Mouse (Mus musculus): ENCODE data around the gene 1600002K03Rik. TPM values are rescaled to one million over a fixed set of nuclear protein-coding genes. Genes with fewer than 3 reads are reported as not detected.
"Not testable (repeated sequence)": the region's sequence is repeated elsewhere in the genome, so short reads cannot be mapped to it uniquely, and the experiment has no call there.

1600002K03Rik gene
- polyA plus RNA-seq, 1 experiment from 2014 or later, result 7.7 TPM

DNA sequence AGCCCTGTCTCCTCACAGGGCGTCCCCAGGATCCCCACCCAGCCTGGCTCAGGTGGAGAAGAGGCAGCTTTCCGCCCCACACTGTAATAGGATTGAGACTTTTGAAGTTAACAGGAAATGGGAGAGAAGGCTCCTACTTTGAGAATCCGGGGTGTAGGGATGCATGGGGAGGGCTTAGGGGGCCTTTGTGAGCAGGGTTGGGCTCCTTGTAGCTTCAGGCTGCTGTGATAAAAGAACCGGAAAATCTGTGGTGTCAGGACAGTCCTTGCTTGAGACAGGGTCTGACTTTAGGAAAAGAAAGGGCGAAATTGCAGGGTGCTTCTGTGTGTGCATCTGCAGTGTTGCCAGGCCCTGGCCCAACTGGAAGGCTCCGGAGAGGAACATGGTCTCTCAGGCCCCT, 27.7 kb downstream of the 1600002K03Rik start:
- Histone ChIP-seq H3K27me3 (ENCODE audit: control insufficient read depth, insufficient read depth, low read length) (no peaks in the 10 kb centered on the region), H3K27ac (no peak overlapping the region), H3K4me2 (replicated peaks) (no peak overlapping the region), H3K36me3 (replicated peaks; ENCODE audit: control insufficient read depth, insufficient read depth) (no peaks in the 10 kb centered on the region), H3K4me3 (replicated peaks; ENCODE audit: low read length) (no peak overlapping the region), H3K4me1 (replicated peaks; ENCODE audit: control insufficient read depth, insufficient read depth, low read length) (peaks cover 5% of the 10 kb centered on the region; the same call in 1 of the 2 replicates), H3K9me3 (ENCODE audit: control insufficient read depth, low read length) (no peaks in the 10 kb centered on the region), H3K9ac (no peak overlapping the region)
- WGBS, result 73% methylated on average over 6 of the region's 6 CpGs
- DNase-seq (ENCODE audit: low spot score) (no peak), ATAC-seq (ENCODE audit: low FRiP score) (no peak)

GRCm38 (mm10) chr10:80204055-80204454, 31.3 kb downstream of the 1600002K03Rik start:
- no peak for ATAC-seq (ENCODE audit: low FRiP score)

GRCm38 (mm10) chr10:80207201-80207600, 34.5 kb downstream of the 1600002K03Rik start:
- no peaks in the 10 kb centered on the region for H3K9me3 ChIP-seq (ENCODE audit: control insufficient read depth, low read length)
- no peak overlapping the region for H3K9ac ChIP-seq
- no peak overlapping the region for H3K4me3 ChIP-seq (replicated peaks; ENCODE audit: low read length)
- DNase-seq (ENCODE audit: low spot score), result no peak
- no peak for ATAC-seq (ENCODE audit: low FRiP score)
- no peaks in the 10 kb centered on the region for H3K27me3 ChIP-seq (ENCODE audit: control insufficient read depth, insufficient read depth, low read length)
- H3K27ac ChIP-seq, result 0 out of 2 replicates have a peak overlapping the region, but pooled peaks have one; percentile 62
- H3K36me3 ChIP-seq (replicated peaks; ENCODE audit: control insufficient read depth, insufficient read depth), result no peaks in the 10 kb centered on the region
- H3K4me1 ChIP-seq (replicated peaks; ENCODE audit: control insufficient read depth, insufficient read depth, low read length), result peaks cover 27% of the 10 kb centered on the region
- WGBS, result 36% methylated on average over 1 of the region's 1 CpGs
- no peak overlapping the region for H3K4me2 ChIP-seq (replicated peaks)

More at GRCm38 (mm10) chr10:80204055-80204454, 31.3 kb downstream of the 1600002K03Rik start:
- Histone ChIP-seq H3K36me3 (replicated peaks; ENCODE audit: control insufficient read depth, insufficient read depth) (no peaks in the 10 kb centered on the region), H3K9ac (no peak overlapping the region), H3K4me1 (replicated peaks; ENCODE audit: control insufficient read depth, insufficient read depth, low read length) (peaks cover 23% of the 10 kb centered on the region), H3K4me2 (replicated peaks) (no peak overlapping the region), H3K27ac (no peak overlapping the region), H3K9me3 (ENCODE audit: control insufficient read depth, low read length) (no peaks in the 10 kb centered on the region), H3K4me3 (replicated peaks; ENCODE audit: low read length) (no peak overlapping the region), H3K27me3 (ENCODE audit: control insufficient read depth, insufficient read depth, low read length) (no peaks in the 10 kb centered on the region)
- 8% methylated on average over 7 of the region's 7 CpGs for WGBS
- no peak for DNase-seq (ENCODE audit: low spot score)

DNA sequence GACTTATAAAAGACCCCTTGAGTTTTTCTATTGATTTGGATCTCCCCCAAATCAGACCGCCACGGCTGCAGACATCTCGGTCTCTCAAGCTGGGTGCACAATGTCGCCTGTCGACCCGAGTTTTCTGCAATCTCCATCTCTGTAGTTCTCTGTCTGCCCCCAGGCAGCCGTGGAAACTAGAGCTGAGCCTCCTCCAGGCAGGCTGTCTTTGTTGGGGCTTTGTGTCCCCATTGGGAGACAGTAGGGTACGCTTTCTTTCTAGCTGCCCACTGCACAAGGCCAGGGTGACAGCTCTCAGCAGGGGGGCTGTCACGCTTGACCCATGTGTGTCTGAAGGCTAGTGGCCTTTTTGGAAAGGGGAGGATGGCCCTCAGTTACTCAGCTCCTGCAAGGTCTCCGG, 34.9 kb downstream of the 1600002K03Rik start:
- Histone ChIP-seq H3K27me3 (ENCODE audit: control insufficient read depth, insufficient read depth, low read length) (no peaks in the 10 kb centered on the region), H3K9ac (no peak overlapping the region; the same call in 1 of the 2 replicates), H3K4me2 (replicated peaks) (no peak overlapping the region), H3K9me3 (ENCODE audit: control insufficient read depth, low read length) (no peaks in the 10 kb centered on the region), H3K4me1 (replicated peaks; ENCODE audit: control insufficient read depth, insufficient read depth, low read length) (peaks cover 27% of the 10 kb centered on the region), H3K4me3 (replicated peaks; ENCODE audit: low read length) (no peak overlapping the region), H3K36me3 (replicated peaks; ENCODE audit: control insufficient read depth, insufficient read depth) (no peaks in the 10 kb centered on the region), H3K27ac (0 out of 2 replicates have a peak overlapping the region, but pooled peaks have one; percentile 62)
- ATAC-seq (ENCODE audit: low FRiP score), result no peak; the same call in 1 of the 2 replicates
- DNase-seq (ENCODE audit: low spot score), result no peak
- 23% methylated on average over 10 of the region's 10 CpGs for WGBS

DNA sequence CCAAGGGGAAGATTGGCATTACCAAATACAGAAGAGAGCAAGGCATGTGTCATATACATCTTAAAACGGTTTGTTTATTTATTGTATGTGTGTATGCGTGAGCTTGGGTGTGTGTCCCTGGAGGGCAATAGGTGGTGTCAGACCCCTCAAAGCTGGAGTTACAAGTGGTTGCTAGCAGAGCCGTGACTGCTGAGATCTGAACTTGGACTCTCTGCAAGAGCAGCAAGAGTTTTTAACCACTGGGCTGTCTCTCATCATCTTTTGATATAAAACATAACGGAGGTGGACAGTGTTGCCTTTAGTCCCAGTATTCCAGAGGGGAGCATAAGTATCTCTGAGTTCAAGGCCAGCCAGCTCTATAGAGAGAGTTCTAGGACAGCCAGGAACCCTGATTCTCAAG, 35.5 kb downstream of the 1600002K03Rik start:
- no peak overlapping the region for H3K4me3 ChIP-seq (replicated peaks; ENCODE audit: low read length)
- no peaks in the 10 kb centered on the region for H3K36me3 ChIP-seq (replicated peaks; ENCODE audit: control insufficient read depth, insufficient read depth)
- peak overlapping the region; percentile 45; the same call in 1 of the 2 replicates for H3K9ac ChIP-seq
- H3K27me3 ChIP-seq (ENCODE audit: control insufficient read depth, insufficient read depth, low read length), result no peaks in the 10 kb centered on the region
- H3K4me1 ChIP-seq (replicated peaks; ENCODE audit: control insufficient read depth, insufficient read depth, low read length), result peaks cover 27% of the 10 kb centered on the region
- H3K4me2 ChIP-seq (replicated peaks), result no peak overlapping the region
- WGBS, result 56% methylated on average over 4 of the region's 4 CpGs
- peak overlapping the region; percentile 62 for H3K27ac ChIP-seq
- ATAC-seq (ENCODE audit: low FRiP score) (no peak), DNase-seq (ENCODE audit: low spot score) (no peak)
- H3K9me3 ChIP-seq (ENCODE audit: control insufficient read depth, low read length), result no peaks in the 10 kb centered on the region

- WGBS, result 3% methylated on average over 24 of the region's 24 CpGs
- H3K4me3 ChIP-seq (replicated peaks; ENCODE audit: low read length), result no peak overlapping the region
- no peaks in the 10 kb centered on the region for H3K36me3 ChIP-seq (replicated peaks; ENCODE audit: control insufficient read depth, insufficient read depth)
- peaks cover 24% of the 10 kb centered on the region for H3K4me1 ChIP-seq (replicated peaks; ENCODE audit: control insufficient read depth, insufficient read depth, low read length)
- H3K4me2 ChIP-seq (replicated peaks), result peak overlapping the region; percentile 40
- DNase-seq (ENCODE audit: low spot score) (peak; percentile 67), ATAC-seq (ENCODE audit: low FRiP score) (peak; percentile 60; the same call in 1 of the 2 replicates)
- no peaks in the 10 kb centered on the region for H3K9me3 ChIP-seq (ENCODE audit: control insufficient read depth, low read length)
- no peaks in the 10 kb centered on the region for H3K27me3 ChIP-seq (ENCODE audit: control insufficient read depth, insufficient read depth, low read length)
- peak overlapping the region; percentile 45 for H3K9ac ChIP-seq
- H3K27ac ChIP-seq, result peak overlapping the region; percentile 62
Measured at GRCm38 (mm10) chr10:80208841-80209371, 36.2 kb downstream of the 1600002K03Rik start.

- not testable (repeated sequence) for H3K4me3 ChIP-seq (replicated peaks; ENCODE audit: low read length); ATAC-seq (ENCODE audit: low FRiP score)
- 71% methylated on average over 7 of the region's 7 CpGs for WGBS
Measured at GRCm38 (mm10) chr10:80211547-80212103, 38.9 kb downstream of the 1600002K03Rik start.

GRCm38 (mm10) chr10:80215048-80215772, 42.5 kb downstream of the 1600002K03Rik start:
- Histone ChIP-seq H3K4me2 (replicated peaks) (no peak overlapping the region), H3K9ac (peak overlapping the region; percentile 39), H3K4me1 (replicated peaks; ENCODE audit: control insufficient read depth, insufficient read depth, low read length) (no peaks in the 10 kb centered on the region), H3K36me3 (replicated peaks; ENCODE audit: control insufficient read depth, insufficient read depth) (no peaks in the 10 kb centered on the region), H3K27ac (no peak overlapping the region), H3K27me3 (ENCODE audit: control insufficient read depth, insufficient read depth, low read length) (no peaks in the 10 kb centered on the region), H3K4me3 (replicated peaks; ENCODE audit: low read length) (no peak overlapping the region), H3K9me3 (ENCODE audit: control insufficient read depth, low read length) (no peaks in the 10 kb centered on the region)
- no peak for ATAC-seq (ENCODE audit: low FRiP score)
- no peak for DNase-seq (ENCODE audit: low spot score)
- WGBS, result 17% methylated on average over 16 of the region's 16 CpGs

More at GRCm38 (mm10) chr10:80211547-80212103, 38.9 kb downstream of the 1600002K03Rik start:
- not testable (repeated sequence) for H3K27me3 ChIP-seq (ENCODE audit: control insufficient read depth, insufficient read depth, low read length); H3K9me3 ChIP-seq (ENCODE audit: control insufficient read depth, low read length); H3K27ac ChIP-seq; H3K9ac ChIP-seq; DNase-seq (ENCODE audit: low spot score); H3K4me2 ChIP-seq (replicated peaks); H3K36me3 ChIP-seq (replicated peaks; ENCODE audit: control insufficient read depth, insufficient read depth)
- H3K4me1 ChIP-seq (replicated peaks; ENCODE audit: control insufficient read depth, insufficient read depth, low read length), result peaks cover 22% of the 10 kb centered on the region

DNA sequence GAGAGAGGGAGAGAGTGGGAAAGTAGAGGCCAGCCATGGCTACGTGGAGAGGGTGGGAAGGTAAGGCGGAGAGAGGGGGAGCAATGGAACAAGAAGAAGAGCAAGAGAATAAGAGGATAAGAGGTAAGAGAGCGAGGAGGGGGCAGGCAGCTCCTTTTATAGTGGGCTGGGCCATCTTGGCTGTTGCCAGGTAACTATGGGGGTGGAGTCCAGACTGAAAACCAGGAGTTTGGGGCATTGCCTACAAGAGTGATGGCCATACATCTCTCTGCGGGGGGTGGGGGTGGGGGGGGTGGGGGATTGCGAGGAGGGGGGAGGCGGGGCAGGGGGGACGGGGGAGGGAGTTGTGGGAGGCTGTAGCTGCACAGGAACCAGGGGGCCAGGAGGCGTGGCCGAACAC, 47.9 kb downstream of the 1600002K03Rik start:
- no peaks in the 10 kb centered on the region for H3K36me3 ChIP-seq (replicated peaks; ENCODE audit: control insufficient read depth, insufficient read depth)
- no peaks in the 10 kb centered on the region for H3K9me3 ChIP-seq (ENCODE audit: control insufficient read depth, low read length)
- H3K4me2 ChIP-seq (replicated peaks), result no peak overlapping the region
- no peak overlapping the region for H3K9ac ChIP-seq
- ATAC-seq (ENCODE audit: low FRiP score) (no peak), DNase-seq (ENCODE audit: low spot score) (no peak)
- H3K4me1 ChIP-seq (replicated peaks; ENCODE audit: control insufficient read depth, insufficient read depth, low read length), result no peaks in the 10 kb centered on the region
- WGBS, result 30% methylated on average over 8 of the region's 9 CpGs
- no peak overlapping the region for H3K4me3 ChIP-seq (replicated peaks; ENCODE audit: low read length)
- H3K27ac ChIP-seq, result no peak overlapping the region
- no peaks in the 10 kb centered on the region for H3K27me3 ChIP-seq (ENCODE audit: control insufficient read depth, insufficient read depth, low read length)
